In genomic region chr5:53514959-53515612, GRCm38 (mm10) we compare ENCODE assay signal across 19 mouse cellular contexts. TPM values are rescaled to one million over a fixed set of nuclear protein-coding genes. Genes with fewer than 3 reads are reported as not detected.
DNase-seq lines count a peak whose midpoint lies in the region; ATAC-seq and TF ChIP-seq lines count a peak whose summit lies in the region.
"Had no signal": no experiment of that assay in that cellular context is flagged by ENCODE, and none has a peak within 500 bp of the region (broad histone marks: within the 10 kb centered on the region; RNA-seq: fewer than 3 reads in every experiment).

No protein-coding gene starts in this region.

- TF ChIP-seq POLR2A in lung, adult 2 months (IDR thresholded peaks at IDR 0.05; ENCODE audit: borderline replicate concordance, extremely low read depth, low read depth, low read length) = no peak

- H3K9me3 ChIP-seq in forebrain, embryonic 13.5 days (replicated peaks) = no peaks in the 10 kb centered on the region; the same call in 1 of the 2 replicates
- H3K9me3 ChIP-seq in forebrain, embryonic 12.5 days = no peaks in the 10 kb centered on the region
- H3K9me3 ChIP-seq in lung, embryonic 15.5 days = no peaks in the 10 kb centered on the region
- H3K9me3 ChIP-seq: hindbrain, embryonic 15.5 days; limb, embryonic 12.5 days had no signal

- H3K4me3 ChIP-seq in forebrain, embryonic 13.5 days = no peak overlapping the region
- no peak overlapping the region for H3K4me3 ChIP-seq in forebrain, embryonic 12.5 days (replicated peaks)
- no peak overlapping the region for H3K4me3 ChIP-seq in lung, adult 2 months (replicated peaks; ENCODE audit: extremely low read depth, low read depth, low read length)
- no peak overlapping the region for H3K4me3 ChIP-seq in lung, embryonic 15.5 days
- H3K4me3 ChIP-seq: hindbrain, embryonic 15.5 days; limb, embryonic 12.5 days had no signal

- no peak overlapping the region for H3K9ac ChIP-seq in forebrain, embryonic 13.5 days
- no peak overlapping the region for H3K9ac ChIP-seq in forebrain, embryonic 12.5 days
- H3K9ac ChIP-seq in lung, embryonic 15.5 days = no peak overlapping the region
- H3K9ac ChIP-seq: hindbrain, embryonic 15.5 days; limb, embryonic 12.5 days; liver, postnatal 0 days had no signal

- no peak for TF ChIP-seq CTCF in lung, adult 2 months (IDR thresholded peaks at IDR 0.05; ENCODE audit: insufficient read depth, low read length)

- peaks cover 6% of the 10 kb centered on the region for H3K4me1 ChIP-seq in forebrain, embryonic 13.5 days
- H3K4me1 ChIP-seq in forebrain, embryonic 12.5 days = no peaks in the 10 kb centered on the region
- no peaks in the 10 kb centered on the region for H3K4me1 ChIP-seq in lung, adult 2 months (ENCODE audit: control insufficient read depth, insufficient read depth, low read length)
- no peaks in the 10 kb centered on the region for H3K4me1 ChIP-seq in lung, embryonic 15.5 days
- H3K4me1 ChIP-seq: hindbrain, embryonic 15.5 days had no signal

- peak; percentile 36; the same call in 1 of the 2 replicates for ATAC-seq in forebrain, embryonic 13.5 days
- no peak for ATAC-seq in forebrain, embryonic 12.5 days (ENCODE audit: low FRiP score)
- ATAC-seq in lung, embryonic 15.5 days (ENCODE audit: borderline replicate concordance, extremely low read depth, low FRiP score, low TSS enrichment) = peak; percentile 31
- ATAC-seq: liver, postnatal 0 days had no signal

- no peaks in the 10 kb centered on the region for H3K27me3 ChIP-seq in forebrain, embryonic 13.5 days
- no peaks in the 10 kb centered on the region for H3K27me3 ChIP-seq in forebrain, embryonic 12.5 days
- H3K27me3 ChIP-seq in lung, embryonic 15.5 days = no peaks in the 10 kb centered on the region
- H3K27me3 ChIP-seq: hindbrain, embryonic 15.5 days; limb, embryonic 12.5 days had no signal

- 74% methylated on average over 4 of the region's 4 CpGs for WGBS in forebrain, embryonic 13.5 days
- WGBS in forebrain, embryonic 12.5 days = 83% methylated on average over 4 of the region's 4 CpGs
- 69% methylated on average over 4 of the region's 4 CpGs for WGBS in lung, adult 2 months
- WGBS in lung, embryonic 15.5 days = 58% methylated on average over 4 of the region's 4 CpGs

- no peak overlapping the region for H3K4me2 ChIP-seq in forebrain, embryonic 13.5 days
- H3K4me2 ChIP-seq in forebrain, embryonic 12.5 days = no peak overlapping the region
- H3K4me2 ChIP-seq in lung, embryonic 15.5 days = no peak overlapping the region
- H3K4me2 ChIP-seq: heart, embryonic 11.5 days; hindbrain, embryonic 15.5 days; limb, embryonic 12.5 days; liver, embryonic 11.5 days had no signal

- peak; percentile 19 for DNase-seq in lung, adult 2 months
- no peak for DNase-seq in lung, postnatal 14 days
- DNase-seq in MN1 (ENCODE audit: low spot score) (peak; percentile 72), adipocyte (ENCODE audit: low spot score) (no peak)
- DNase-seq in cerebellum, postnatal 14 days = no peak
- DNase-seq: adrenal gland, postnatal 25 days; cerebellum, adult 9-11 months; kidney, postnatal 25 days; liver, postnatal 0 days; right cerebral cortex, postnatal 25 days; spleen, adult 18-20 months; thymus, postnatal 14 days had no signal

- H3K36me3 ChIP-seq in forebrain, embryonic 13.5 days (ENCODE audit: poor library complexity, severe bottlenecking) = no peaks in the 10 kb centered on the region
- H3K36me3 ChIP-seq in forebrain, embryonic 12.5 days (replicated peaks) = no peaks in the 10 kb centered on the region
- no peaks in the 10 kb centered on the region for H3K36me3 ChIP-seq in lung, embryonic 15.5 days
- H3K36me3 ChIP-seq: hindbrain, embryonic 15.5 days; limb, embryonic 12.5 days had no signal

- H3K27ac ChIP-seq in forebrain, embryonic 13.5 days = no peak overlapping the region
- H3K27ac ChIP-seq in forebrain, embryonic 12.5 days = no peak overlapping the region
- no peak overlapping the region for H3K27ac ChIP-seq in lung, embryonic 15.5 days
- H3K27ac ChIP-seq: hindbrain, embryonic 15.5 days; limb, embryonic 12.5 days had no signal

RNA-seq across cellular contexts. Expression of gene Rbpj, which starts 49.1 kb away (rescaled TPM):
- polyA plus RNA-seq in forebrain, embryonic 13.5 days (2015; fragmentation: Nextera tagmentation; extraction: Ambion mirVana) = 48.7 and 48.8 TPM in 2 replicates
- polyA plus RNA-seq in forebrain, embryonic 12.5 days (2016; fragmentation: Nextera tagmentation; extraction: Ambion mirVana) = 67.9 and 70.6 TPM in 2 replicates
- 15.2 and 17.5 TPM in 2 replicates for polyA plus RNA-seq in lung, adult 2 months (2012; rRNA removed)
- polyA plus RNA-seq in lung, embryonic 15.5 days (2015; fragmentation: Nextera tagmentation; extraction: Ambion mirVana) = 38.2 and 40.2 TPM in 2 replicates

Comparison
In these comparisons a context has a peak if more than half of its experiments do, and no peak if none do; other contexts are left out.
1. DNase-seq: peak in lung, adult 2 months (single experiment) and MN1 (single experiment); none in lung, postnatal 14 days (single experiment), cerebellum, postnatal 14 days (0 of 2) and adipocyte (single experiment).